Mouse (Mus musculus) urinary bladder, postnatal 25 days (tissue): ENCODE measurements around the gene Plekhs1.

ENCODE experiments used
- DNase-seq: peaks from one replicate; pipeline ENCODE4 v3.0.0; 2022; ENCODE audit warnings: low spot score

Plekhs1 gene

GRCm38 (mm10) chr19:56461522-56462101, at the start of gene Plekhs1:
Plekhs1 (plus strand) TSS chr19:56461640.
- no peak for DNase-seq

GRCm38 (mm10) chr19:56418404-56418803, 43.0 kb upstream of the Plekhs1 start:
- no peak for DNase-seq

GRCm38 (mm10) chr19:56419452-56419851, 42.0 kb upstream of the Plekhs1 start:
- no peak for DNase-seq

- no peak for DNase-seq
These were observed 41.1 kb upstream of the Plekhs1 start for GRCm38 (mm10) chr19:56420345-56420744.

GRCm38 (mm10) chr19:56422476-56423338, 38.7 kb upstream of the Plekhs1 start:
- peak; percentile 89 for DNase-seq

- DNase-seq, result no peak
These were observed 38.1 kb upstream of the Plekhs1 start for GRCm38 (mm10) chr19:56423370-56423769.

- no peak for DNase-seq
These were observed 36.6 kb upstream of the Plekhs1 start for GRCm38 (mm10) chr19:56424606-56425395.

- no peak for DNase-seq
These were observed 35.9 kb upstream of the Plekhs1 start for GRCm38 (mm10) chr19:56425492-56425891.

GRCm38 (mm10) chr19:56430369-56430768, 31.1 kb upstream of the Plekhs1 start:
- DNase-seq, result no peak

GRCm38 (mm10) chr19:56432706-56433105, 28.7 kb upstream of the Plekhs1 start:
- no peak for DNase-seq

- DNase-seq, result no peak
These were observed 27.9 kb upstream of the Plekhs1 start for GRCm38 (mm10) chr19:56433581-56433980.

- no peak for DNase-seq
These were observed 25.1 kb upstream of the Plekhs1 start for GRCm38 (mm10) chr19:56436380-56436779.

- DNase-seq, result no peak
These were observed 22.9 kb upstream of the Plekhs1 start for GRCm38 (mm10) chr19:56438357-56439071.

- no peak for DNase-seq
These were observed 22.4 kb upstream of the Plekhs1 start for GRCm38 (mm10) chr19:56439072-56439434.

- DNase-seq, result no peak
These were observed 18.0 kb upstream of the Plekhs1 start for GRCm38 (mm10) chr19:56443445-56443844.

GRCm38 (mm10) chr19:56448784-56449183, 12.7 kb upstream of the Plekhs1 start:
- DNase-seq, result no peak

GRCm38 (mm10) chr19:56449537-56449936, 11.9 kb upstream of the Plekhs1 start:
- DNase-seq, result no peak

- no peak for DNase-seq
These were observed 10.5 kb upstream of the Plekhs1 start for GRCm38 (mm10) chr19:56450892-56451291.

- DNase-seq, result no peak
These were observed 9.6 kb upstream of the Plekhs1 start for GRCm38 (mm10) chr19:56451867-56452266.

GRCm38 (mm10) chr19:56452421-56452820, 9.0 kb upstream of the Plekhs1 start:
- no peak for DNase-seq

GRCm38 (mm10) chr19:56454862-56455261, 6.6 kb upstream of the Plekhs1 start:
- no peak for DNase-seq

- DNase-seq, result no peak
These were observed 6.1 kb upstream of the Plekhs1 start for GRCm38 (mm10) chr19:56455369-56455768.
